Mouse (Mus musculus) liver, adult 2 months (tissue): ENCODE data around the gene 4930564D02Rik. TPM values are rescaled to one million over a fixed set of nuclear protein-coding genes. Genes with fewer than 3 reads are reported as not detected.

Experiments used
- DNase-seq: peaks from one replicate; pipeline ENCODE4 v3.0.0-alpha.2; 2011; ENCODE audit warnings: low read depth, low spot score; ENCODE audit errors: extremely low read depth
- H3K27ac ChIP-seq: fragments of 200-500 bp; replicated peaks from 2 replicates; pipeline ENCODE4 v1.5.1; 2012; ENCODE audit warnings: low read depth, mild to moderate bottlenecking, control low read depth, inconsistent platforms, low read length; ENCODE audit not compliant: insufficient read depth
- H3K27me3 ChIP-seq: fragments of 200-500 bp; 2 replicates; pipeline ENCODE4 v1.6.1; 2012; ENCODE audit warnings: mild to moderate bottlenecking, moderate library complexity, low read length, inconsistent platforms; ENCODE audit not compliant: control insufficient read depth, insufficient read depth
- H3K36me3 ChIP-seq: fragments of 200-500 bp; 2 replicates; pipeline ENCODE4 v1.6.1; 2012; ENCODE audit warnings: low read length, inconsistent platforms; ENCODE audit not compliant: control insufficient read depth, insufficient read depth
- H3K4me1 ChIP-seq: fragments of 200-500 bp; 2 replicates; pipeline ENCODE4 v1.6.1; 2011; ENCODE audit warnings: low read length; ENCODE audit not compliant: control insufficient read depth, insufficient read depth
- H3K4me3 ChIP-seq: fragments of 200-500 bp; 2 replicates; pipeline ENCODE4 v1.5.1; 2011; ENCODE audit warnings: low read depth, mild to moderate bottlenecking, control low read depth, low read length, moderate library complexity; ENCODE audit not compliant: insufficient read depth
- H3K79me2 ChIP-seq: fragments of 200-500 bp; 2 replicates; pipeline ENCODE4 v1.6.1; 2012; ENCODE audit warnings: inconsistent platforms, mild to moderate bottlenecking, low read length, moderate library complexity; ENCODE audit not compliant: control insufficient read depth, insufficient read depth
- H3K9ac ChIP-seq: fragments of 200-500 bp; 2 replicates; pipeline ENCODE4 v1.6.1; 2012; ENCODE audit warnings: low read depth, mild to moderate bottlenecking, control low read depth, inconsistent platforms, low read length
- CTCF ChIP-seq: fragments of 200-500 bp; IDR thresholded peaks from 2 replicates; pipeline ENCODE4 v1.5.1; 2011; ENCODE audit warnings: low read depth, low read length, control low read depth
- POLR2A ChIP-seq: fragments of 200-500 bp; IDR thresholded peaks from 2 replicates; pipeline ENCODE4 v1.6.1; 2011; ENCODE audit warnings: low read length, control low read depth; ENCODE audit not compliant: insufficient read depth; ENCODE audit errors: extremely low read depth
- WGBS: fragments of 180-500 bp; shearing (Covaris S2); methylation state at CpG from one replicate; pipeline ENCODE4 v1.1.7; 2018; 5-methylcytosine and 5-hydroxymethylcytosine counted together
- polyA plus RNA-seq: library from polyadenylated mRNA; depleted of rRNA; stranded (reverse); fragments of >200 nt; gene quantifications from 2 replicates; pipeline ENCODE4 v1.2.3, GENCODE M21; 2012
- total RNA-seq: library from RNA; depleted of rRNA; stranded (reverse); fragments of >200 nt; gene quantifications from 2 replicates; pipeline ENCODE4 v1.2.3, GENCODE M21; 2014

Gene 4930564D02Rik
- total and polyA plus RNA-seq, 2 experiments, result not detected

DNA sequence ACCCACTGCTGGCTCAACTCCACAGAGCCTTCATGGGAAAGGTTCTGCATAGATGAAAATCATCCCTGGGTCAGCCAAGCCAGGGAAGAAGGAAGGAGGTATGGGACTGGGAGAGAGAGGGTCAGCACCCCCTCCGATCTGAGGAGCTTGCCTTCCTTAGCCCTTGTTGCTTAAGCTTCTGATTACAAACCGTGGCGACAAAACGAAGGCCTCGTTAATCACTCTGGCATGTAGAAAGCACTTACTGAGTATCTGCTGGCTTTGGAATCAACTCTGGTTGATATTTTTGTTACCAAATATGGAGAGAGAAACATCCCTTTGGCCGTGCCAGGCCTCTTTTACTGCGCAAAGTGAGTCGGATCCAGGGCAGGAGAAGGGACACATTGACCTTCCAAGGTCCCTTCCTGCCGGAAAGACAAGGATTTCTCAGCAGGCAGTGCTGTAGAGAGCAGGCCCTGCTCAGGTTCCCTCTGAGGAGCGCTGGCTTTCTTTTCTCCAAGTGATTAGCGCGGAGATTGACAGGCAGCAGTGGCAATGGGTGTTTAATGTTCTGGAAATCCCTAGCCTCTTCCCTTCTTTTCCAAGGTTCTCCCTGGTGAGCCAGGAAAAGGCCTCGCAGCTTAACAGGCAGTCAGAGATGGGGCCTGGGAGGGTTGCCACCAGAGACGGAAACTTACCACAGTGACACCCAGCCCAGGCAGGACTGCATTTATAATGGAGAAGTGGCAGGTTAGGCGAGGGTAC is 33.1 kb downstream of the 4930564D02Rik start:
- Histone ChIP-seq H3K9ac (no peak overlapping the region), H3K4me3 (no peak overlapping the region), H3K79me2 (no peaks in the 10 kb centered on the region), H3K27ac (no peak overlapping the region), H3K36me3 (no peaks in the 10 kb centered on the region), H3K4me1 (no peaks in the 10 kb centered on the region), H3K27me3 (no peaks in the 10 kb centered on the region)
- TF ChIP-seq POLR2A (no peak), CTCF (no peak)
- 62% methylated on average over 15 of the region's 15 CpGs for WGBS
- DNase-seq, result no peak

DNA sequence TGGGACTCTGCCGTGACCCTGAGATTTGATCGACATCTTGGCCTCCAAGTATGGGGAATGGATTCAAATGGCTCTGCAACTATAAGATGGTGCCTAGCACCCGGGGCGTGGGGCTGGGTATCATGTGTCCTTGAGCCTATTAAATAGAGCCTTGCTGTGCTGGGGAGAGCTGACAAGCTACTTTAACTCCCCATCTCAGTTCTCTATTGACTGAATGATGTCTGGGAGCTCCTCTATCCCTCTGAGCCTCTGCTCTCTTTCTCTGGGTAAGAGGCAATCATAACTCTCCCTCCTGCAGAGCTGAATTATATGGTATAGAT is 33.6 kb downstream of the 4930564D02Rik start:
- no peaks in the 10 kb centered on the region for H3K4me1 ChIP-seq
- no peaks in the 10 kb centered on the region for H3K79me2 ChIP-seq
- no peak overlapping the region for H3K27ac ChIP-seq
- H3K36me3 ChIP-seq, result no peaks in the 10 kb centered on the region
- no peak for DNase-seq
- TF ChIP-seq POLR2A (no peak), CTCF (no peak)
- no peak overlapping the region for H3K4me3 ChIP-seq
- no peak overlapping the region for H3K9ac ChIP-seq
- no peaks in the 10 kb centered on the region for H3K27me3 ChIP-seq
- WGBS, result 78% methylated on average over 4 of the region's 4 CpGs

DNA sequence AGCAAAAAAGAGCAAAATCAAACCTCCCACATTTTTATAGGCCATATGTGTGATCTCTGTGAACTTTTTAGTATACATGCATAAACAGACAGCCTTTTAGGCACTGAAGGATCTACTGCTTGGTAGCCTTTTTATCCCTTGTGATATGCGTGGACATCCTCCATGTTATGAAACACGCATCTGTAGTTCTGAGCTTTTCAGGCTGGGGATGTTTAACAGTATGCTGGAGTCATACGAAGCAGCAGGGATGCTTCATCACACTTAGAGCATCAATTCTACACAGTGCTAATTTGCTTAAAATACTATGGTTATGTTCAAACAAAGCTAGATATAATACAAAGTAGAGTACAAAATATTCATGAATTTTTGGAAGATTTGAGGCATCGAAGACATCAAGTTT is 39.2 kb downstream of the 4930564D02Rik start:
- no peaks in the 10 kb centered on the region for H3K36me3 ChIP-seq
- no peaks in the 10 kb centered on the region for H3K4me1 ChIP-seq
- TF ChIP-seq CTCF, result no peak
- no peak for TF ChIP-seq POLR2A
- no peak overlapping the region for H3K9ac ChIP-seq
- 82% methylated on average over 4 of the region's 4 CpGs for WGBS
- no peak for DNase-seq
- H3K79me2 ChIP-seq, result no peaks in the 10 kb centered on the region
- H3K4me3 ChIP-seq, result no peak overlapping the region
- H3K27me3 ChIP-seq, result no peaks in the 10 kb centered on the region
- H3K27ac ChIP-seq, result no peak overlapping the region

DNA sequence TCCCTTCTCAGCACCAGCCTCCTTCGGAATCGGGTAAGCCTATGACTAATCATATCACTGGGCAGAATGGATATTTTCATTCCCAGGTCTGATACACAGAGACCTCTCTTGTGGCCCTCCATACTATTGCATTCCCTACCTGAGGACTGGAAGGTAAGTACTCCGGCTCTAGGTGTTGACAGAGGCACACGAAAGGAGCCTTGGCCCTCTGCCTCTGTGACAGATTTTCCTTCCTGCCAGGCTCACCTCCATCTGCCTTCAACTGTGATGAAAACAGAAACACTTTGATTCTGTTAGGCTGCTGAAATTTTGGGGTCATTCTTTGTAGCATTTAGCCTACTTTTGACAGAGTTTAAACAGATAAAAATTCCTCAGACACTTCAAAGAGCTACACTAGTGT is 47.2 kb downstream of the 4930564D02Rik start:
- DNase-seq, result no peak
- TF ChIP-seq POLR2A, result no peak
- no peak for TF ChIP-seq CTCF
- 89% methylated on average over 4 of the region's 4 CpGs for WGBS

DNA sequence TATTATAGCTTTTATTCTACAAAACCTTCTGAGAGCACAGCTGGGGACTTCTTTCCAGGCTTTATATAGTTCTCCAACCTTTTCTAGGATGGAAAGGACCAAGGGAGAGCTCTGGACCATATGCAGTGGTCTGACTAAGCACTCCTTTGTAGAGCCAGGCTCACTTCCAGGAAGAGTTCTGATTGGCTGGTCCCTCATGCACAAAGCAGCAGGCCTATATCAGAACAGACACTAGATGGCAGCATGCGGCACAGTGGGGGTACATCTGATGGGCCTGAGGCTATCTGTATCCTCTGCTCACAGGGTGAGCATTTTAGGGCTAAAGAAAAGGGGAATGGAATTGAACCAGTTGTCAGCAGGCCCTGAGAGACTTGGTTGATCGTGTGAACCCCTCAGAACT is 47.6 kb downstream of the 4930564D02Rik start:
- no peak overlapping the region for H3K4me3 ChIP-seq
- H3K79me2 ChIP-seq, result no peaks in the 10 kb centered on the region
- TF ChIP-seq CTCF (peak; percentile 52), POLR2A (no peak)
- no peaks in the 10 kb centered on the region for H3K27me3 ChIP-seq
- DNase-seq, result no peak
- no peaks in the 10 kb centered on the region for H3K4me1 ChIP-seq
- no peak overlapping the region for H3K27ac ChIP-seq
- no peak overlapping the region for H3K9ac ChIP-seq
- WGBS, result 37% methylated on average over 2 of the region's 2 CpGs
- no peaks in the 10 kb centered on the region for H3K36me3 ChIP-seq

More for the DNA sequence above, 47.2 kb downstream of the 4930564D02Rik start:
- Histone ChIP-seq H3K27ac (no peak overlapping the region), H3K36me3 (no peaks in the 10 kb centered on the region), H3K9ac (no peak overlapping the region), H3K4me3 (no peak overlapping the region), H3K4me1 (no peaks in the 10 kb centered on the region), H3K27me3 (no peaks in the 10 kb centered on the region), H3K79me2 (no peaks in the 10 kb centered on the region)

DNA sequence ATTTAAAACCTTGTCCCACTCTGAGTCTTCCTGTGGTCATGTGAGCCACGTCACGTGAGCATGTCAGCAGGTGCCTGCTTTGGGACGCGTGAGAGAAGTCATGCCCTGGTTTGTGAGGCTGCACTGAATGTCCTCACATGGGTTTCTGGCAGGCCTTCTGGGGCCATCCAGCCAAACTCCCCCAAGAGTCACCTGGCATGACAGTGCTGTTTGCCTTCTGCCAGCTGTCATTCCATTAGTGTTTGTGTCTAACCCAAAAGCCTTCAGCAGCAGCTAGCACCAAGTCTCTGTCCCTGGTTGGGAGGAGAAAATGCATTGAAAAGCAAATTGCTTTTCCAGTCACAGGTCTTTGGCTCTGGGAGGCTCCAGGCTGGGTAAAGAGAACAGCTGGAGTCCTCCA is 50.0 kb downstream of the 4930564D02Rik start:
- WGBS, result 88% methylated on average over 4 of the region's 4 CpGs
- Histone ChIP-seq H3K36me3 (no peaks in the 10 kb centered on the region), H3K4me1 (no peaks in the 10 kb centered on the region), H3K79me2 (no peaks in the 10 kb centered on the region), H3K27ac (no peak overlapping the region), H3K4me3 (no peak overlapping the region), H3K9ac (no peak overlapping the region), H3K27me3 (no peaks in the 10 kb centered on the region)
- no peak for DNase-seq
- no peak for TF ChIP-seq POLR2A
- no peak for TF ChIP-seq CTCF
